Mouse (Mus musculus): ENCODE data around the gene H2al1m.
"Not testable (repeated sequence)": the region's sequence is repeated elsewhere in the genome, so short reads cannot be mapped to it uniquely, and the experiment has no call there.

Gene H2al1m

GRCm38 (mm10) chrX:9327954-9328353 lies 44.4 kb downstream of the H2al1m start:
- DNase-seq (ENCODE audit: low spot score in 2 of 2) = not testable (repeated sequence)

DNA sequence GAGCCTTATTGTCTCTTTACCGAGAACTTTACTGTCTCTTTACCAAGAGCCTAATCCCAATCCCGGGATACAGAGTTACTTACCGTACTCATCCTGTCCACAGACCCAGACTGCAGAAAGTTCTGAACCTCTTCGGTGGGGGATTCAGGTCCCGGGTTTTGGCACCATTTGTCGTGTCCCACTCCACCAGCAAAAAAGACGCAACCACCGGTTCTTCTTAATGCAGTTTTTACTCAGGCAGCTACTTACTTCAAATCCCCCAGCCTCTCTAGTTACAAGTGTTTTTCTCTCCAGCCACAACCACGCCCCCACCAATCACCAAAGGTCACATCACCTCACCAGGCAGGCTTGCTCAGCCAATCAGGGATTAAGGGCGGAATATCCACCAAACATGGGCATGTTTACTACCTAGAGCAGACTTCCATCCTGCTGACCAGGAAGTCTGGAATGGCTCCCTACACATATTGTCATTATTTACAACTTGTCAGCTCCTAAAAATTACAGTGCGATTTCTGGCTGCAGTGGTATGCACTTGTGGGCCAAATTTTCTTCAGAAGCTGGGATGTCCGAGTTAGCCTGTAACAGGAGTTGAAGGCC lies 48.9 kb downstream of the H2al1m start:
- not testable (repeated sequence) for DNase-seq (ENCODE audit: low spot score in 2 of 2)

DNA sequence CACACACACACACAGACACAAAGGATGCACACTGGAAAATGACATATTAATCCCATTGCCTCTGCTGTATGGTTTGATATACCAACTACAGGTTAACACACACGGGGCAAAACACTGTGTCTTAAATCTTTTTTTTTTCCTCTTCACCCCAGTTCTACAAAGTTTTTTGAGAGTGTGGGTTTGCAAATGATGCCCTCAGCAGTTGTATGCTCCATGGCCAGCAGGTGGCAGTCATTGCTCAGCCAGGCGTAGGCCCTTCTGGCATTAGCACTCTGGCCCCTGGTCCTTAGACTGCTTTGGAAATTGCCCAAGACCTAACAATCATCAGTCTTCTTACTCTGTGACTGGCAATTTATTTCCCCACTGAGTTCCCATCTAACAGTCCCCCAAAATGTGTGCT lies 49.5 kb downstream of the H2al1m start:
- DNase-seq (ENCODE audit: low spot score in 2 of 2) = peak in 1 of 2 experiments; percentile 34
